Mouse (Mus musculus) kidney, embryonic 15.5 days (tissue): ENCODE results near the gene Wnt3. TPM values are rescaled to one million over a fixed set of nuclear protein-coding genes. Genes with fewer than 3 reads are reported as not detected.

Experiments
- ATAC-seq: fragments of 200-750 bp; cut with Nextera tagmentation; replicated peaks from 2 replicates; pipeline ENCODE4 v1.8.0; 2017; ENCODE audit warnings: moderate TSS enrichment; ENCODE audit not compliant: low FRiP score
- H3K27ac ChIP-seq: fragments of 300-500 bp; sonication (generic); 2 replicates; pipeline ENCODE4 v1.5.1; 2015; ENCODE audit warnings: mild to moderate bottlenecking, inconsistent platforms
- H3K27me3 ChIP-seq: fragments of 300-500 bp; sonication (generic); 2 replicates; pipeline ENCODE4 v1.6.1; 2015; ENCODE audit warnings: inconsistent platforms
- H3K36me3 ChIP-seq: fragments of 300-500 bp; sonication (generic); 2 replicates; pipeline ENCODE4 v1.6.1; 2015; ENCODE audit warnings: inconsistent platforms
- H3K4me1 ChIP-seq: fragments of 300-500 bp; sonication (generic); 2 replicates; pipeline ENCODE4 v1.6.1; 2015; ENCODE audit warnings: inconsistent platforms
- H3K4me2 ChIP-seq: fragments of 300-500 bp; sonication (generic); 2 replicates; pipeline ENCODE4 v1.6.1; 2015; ENCODE audit warnings: moderate library complexity, mild to moderate bottlenecking, inconsistent platforms
- H3K4me3 ChIP-seq: fragments of 300-500 bp; sonication (generic); replicated peaks from 2 replicates; pipeline ENCODE4 v1.5.1; 2015; ENCODE audit warnings: mild to moderate bottlenecking, inconsistent platforms
- H3K9ac ChIP-seq: fragments of 300-500 bp; sonication (generic); 2 replicates; pipeline ENCODE4 v1.6.1; 2015; ENCODE audit warnings: mild to moderate bottlenecking, inconsistent platforms
- H3K9me3 ChIP-seq: fragments of 300-500 bp; sonication (generic); replicated peaks from 2 replicates; pipeline ENCODE4 v1.6.1; 2016; ENCODE audit warnings: inconsistent platforms
- WGBS: fragments of 180-500 bp; shearing (Covaris S2); methylation state at CpG from one replicate; pipeline ENCODE4 v1.1.7; 2015; ENCODE audit warnings: mixed read lengths; 5-methylcytosine and 5-hydroxymethylcytosine counted together
- polyA plus RNA-seq: library from polyadenylated mRNA; unstranded; fragments of >200 nt; fragmentation: Nextera tagmentation; extraction: Ambion mirVana; gene quantifications from 2 replicates; pipeline ENCODE4 v1.2.1, GENCODE M21; 2015

The Wnt3 gene
- polyA plus RNA-seq, 1 experiment from 2014 or later: 0.19 TPM

DNA sequence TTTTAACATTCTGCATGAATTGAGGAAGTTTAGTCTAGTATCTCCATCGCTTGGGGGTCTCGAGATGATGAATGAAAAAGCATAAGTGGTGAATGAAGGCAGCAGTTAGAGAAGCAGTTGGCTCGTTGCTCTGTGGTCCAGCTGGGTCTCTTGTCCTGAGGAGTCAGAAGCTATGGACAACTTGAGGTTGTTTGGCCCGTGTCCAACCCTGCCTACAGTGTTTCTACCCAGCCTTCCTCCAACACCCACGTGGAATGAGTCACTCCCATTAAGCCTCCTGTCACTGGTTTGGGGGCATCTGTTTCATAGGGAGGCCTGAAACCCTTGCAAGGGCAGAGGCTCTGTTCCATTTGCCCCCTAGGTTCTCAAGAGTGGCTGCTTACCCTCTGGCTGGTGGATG lies 16.0 kb downstream of the Wnt3 start:
- Histone ChIP-seq H3K4me1 (no peaks in the 10 kb centered on the region), H3K27ac (no peak overlapping the region), H3K9me3 (no peaks in the 10 kb centered on the region), H3K9ac (no peak overlapping the region), H3K4me3 (no peak overlapping the region), H3K36me3 (no peaks in the 10 kb centered on the region), H3K4me2 (no peak overlapping the region), H3K27me3 (peaks cover 51% of the 10 kb centered on the region)
- WGBS: 65% methylated on average over 5 of the region's 5 CpGs
- ATAC-seq: no peak

DNA sequence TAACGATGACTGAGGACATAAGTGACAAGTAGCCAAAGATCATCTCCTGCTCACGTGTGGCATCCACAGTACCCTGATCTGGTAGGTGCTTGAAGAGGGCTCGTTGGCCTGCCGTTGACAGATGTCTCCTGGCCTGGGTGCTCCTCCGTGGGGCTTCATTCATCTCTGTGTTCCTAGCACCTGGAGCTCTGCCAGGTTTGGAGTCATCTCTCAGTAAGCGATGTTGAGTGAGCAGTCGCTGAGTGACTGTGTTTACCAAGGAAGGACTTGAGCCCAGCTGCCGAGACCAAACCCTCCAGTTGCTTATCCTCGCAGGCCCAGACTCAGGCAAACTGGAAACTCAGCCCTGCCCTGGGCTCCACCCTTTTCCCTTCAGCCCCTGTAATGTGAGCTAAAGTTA lies 27.2 kb downstream of the Wnt3 start:
- Histone ChIP-seq H3K4me1 (no peaks in the 10 kb centered on the region), H3K27me3 (peaks cover 43% of the 10 kb centered on the region), H3K27ac (no peak overlapping the region), H3K4me2 (no peak overlapping the region), H3K4me3 (no peak overlapping the region), H3K36me3 (no peaks in the 10 kb centered on the region), H3K9me3 (no peaks in the 10 kb centered on the region), H3K9ac (no peak overlapping the region)
- ATAC-seq: no peak
- WGBS: 78% methylated on average over 9 of the region's 9 CpGs

DNA sequence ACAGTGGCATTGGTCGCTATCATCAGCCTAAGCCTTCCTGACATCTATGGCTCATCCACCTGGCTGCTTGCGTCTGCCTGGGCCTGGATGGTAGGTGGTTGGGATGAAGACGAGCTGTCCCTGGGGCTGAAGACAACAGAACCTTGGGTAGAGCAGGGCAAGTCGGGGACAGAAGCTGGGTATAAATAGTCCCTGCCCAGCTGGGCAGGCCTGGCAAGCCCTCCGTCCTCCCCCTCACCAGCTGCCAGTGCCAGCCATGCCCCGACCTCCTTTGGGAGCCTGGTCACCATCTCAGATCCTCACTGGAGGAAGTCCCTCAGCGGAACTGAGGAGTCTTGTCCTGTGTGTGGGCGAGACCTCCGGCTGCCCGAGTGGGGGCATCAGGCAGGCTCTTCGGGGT lies 30.2 kb downstream of the Wnt3 start:
- ATAC-seq: no peak
- 88% methylated on average over 11 of the region's 11 CpGs for WGBS
- Histone ChIP-seq H3K4me2 (no peak overlapping the region), H3K9me3 (no peaks in the 10 kb centered on the region), H3K36me3 (no peaks in the 10 kb centered on the region), H3K27me3 (peaks cover 48% of the 10 kb centered on the region), H3K9ac (no peak overlapping the region), H3K27ac (no peak overlapping the region), H3K4me1 (peaks cover 6% of the 10 kb centered on the region), H3K4me3 (no peak overlapping the region)

DNA sequence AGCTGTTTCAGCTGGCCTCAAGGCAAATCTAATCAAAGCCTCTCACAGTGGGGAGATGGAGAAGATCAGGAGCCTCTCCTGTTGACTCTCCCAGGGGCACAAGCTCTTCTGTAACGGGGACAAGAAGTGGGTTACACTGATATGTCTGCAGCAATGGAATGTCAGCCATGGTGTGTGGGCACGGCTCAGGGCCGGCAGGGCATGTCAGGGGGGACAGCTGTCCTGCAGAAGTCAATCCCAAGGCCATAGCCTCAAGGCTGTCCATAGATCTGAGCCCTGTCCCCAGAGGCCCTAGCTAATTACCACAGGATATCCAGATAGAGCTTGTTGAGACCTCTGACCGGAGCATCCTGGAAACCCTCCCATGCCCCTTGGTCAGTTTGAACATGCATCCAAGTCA lies 30.9 kb downstream of the Wnt3 start:
- Histone ChIP-seq H3K9me3 (no peaks in the 10 kb centered on the region), H3K9ac (no peak overlapping the region), H3K4me2 (no peak overlapping the region), H3K4me3 (no peak overlapping the region), H3K36me3 (no peaks in the 10 kb centered on the region), H3K27ac (no peak overlapping the region), H3K27me3 (peaks cover 48% of the 10 kb centered on the region), H3K4me1 (peaks cover 13% of the 10 kb centered on the region)
- WGBS: 73% methylated on average over 4 of the region's 4 CpGs
- ATAC-seq: no peak

DNA sequence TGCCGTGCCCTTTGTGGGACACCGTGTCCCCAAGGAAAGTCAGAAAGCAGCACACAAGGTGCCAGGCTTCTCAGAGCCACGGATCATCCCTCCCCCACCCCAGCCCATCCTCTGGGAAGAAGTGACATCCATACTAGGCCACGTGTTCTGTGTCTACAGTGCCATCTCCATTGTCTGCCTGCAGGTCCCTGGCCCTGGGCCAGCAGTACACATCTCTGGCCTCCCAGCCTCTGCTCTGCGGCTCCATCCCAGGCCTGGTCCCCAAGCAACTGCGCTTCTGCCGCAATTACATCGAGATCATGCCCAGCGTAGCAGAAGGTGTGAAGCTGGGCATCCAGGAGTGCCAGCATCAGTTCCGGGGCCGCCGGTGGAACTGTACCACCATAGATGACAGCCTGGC lies 34.0 kb downstream of the Wnt3 start:
- Histone ChIP-seq H3K36me3 (no peaks in the 10 kb centered on the region), H3K4me1 (peaks cover 29% of the 10 kb centered on the region), H3K4me3 (no peak overlapping the region), H3K4me2 (no peak overlapping the region), H3K27me3 (peaks cover 67% of the 10 kb centered on the region), H3K9ac (no peak overlapping the region), H3K27ac (no peak overlapping the region), H3K9me3 (no peaks in the 10 kb centered on the region)
- no peak for ATAC-seq
- WGBS: 48% methylated on average over 12 of the region's 12 CpGs

DNA sequence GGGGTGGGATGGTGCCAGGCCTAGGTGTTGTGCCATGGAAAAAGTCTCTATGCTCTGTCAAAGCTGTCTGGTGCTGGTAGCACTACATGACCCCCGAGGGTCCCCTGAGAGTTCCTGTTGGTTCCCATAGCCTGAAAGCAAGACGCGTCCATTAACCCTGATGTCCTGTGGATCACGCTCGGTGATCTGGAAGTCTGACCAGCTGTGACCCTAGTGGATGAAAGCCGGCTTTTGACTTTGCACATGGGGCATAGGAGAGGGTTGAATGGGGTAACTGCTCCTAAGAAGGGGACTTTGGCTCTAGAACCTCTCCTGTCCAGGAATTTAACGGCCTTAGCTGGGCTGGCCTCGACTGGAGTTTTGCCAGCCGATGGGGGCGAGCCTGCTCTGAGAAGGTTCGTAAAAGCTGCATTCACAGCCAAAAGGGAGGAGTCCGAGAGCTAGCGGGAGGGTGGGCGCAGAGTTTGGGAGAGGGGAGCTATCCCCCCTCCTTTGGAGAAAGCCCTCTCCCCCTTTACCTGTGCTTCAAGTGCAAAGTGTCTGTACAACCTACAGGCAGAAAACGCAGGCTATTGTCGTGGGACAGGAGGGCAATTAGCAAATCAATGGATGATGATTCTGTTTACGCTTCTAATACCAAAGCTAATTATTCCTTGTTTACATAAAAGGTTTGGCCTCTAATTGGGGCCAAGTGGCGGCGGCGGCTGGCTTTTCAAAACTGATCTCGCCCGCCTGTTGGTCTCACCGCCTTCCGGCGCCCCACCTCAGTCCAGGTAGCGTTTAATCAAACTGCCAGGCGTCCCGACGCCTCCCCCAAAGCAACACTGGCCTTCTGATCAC lies 35.0 kb downstream of the Wnt3 start:
- no peak overlapping the region for H3K27ac ChIP-seq
- peaks cover 29% of the 10 kb centered on the region for H3K4me1 ChIP-seq
- ATAC-seq: no peak
- H3K9me3 ChIP-seq: no peaks in the 10 kb centered on the region
- no peak overlapping the region for H3K9ac ChIP-seq
- H3K4me3 ChIP-seq: peak overlapping the region; percentile 55
- 4% methylated on average over 29 of the region's 29 CpGs for WGBS
- H3K27me3 ChIP-seq: peaks cover 77% of the 10 kb centered on the region
- H3K4me2 ChIP-seq: peak overlapping the region; percentile 99
- no peaks in the 10 kb centered on the region for H3K36me3 ChIP-seq

DNA sequence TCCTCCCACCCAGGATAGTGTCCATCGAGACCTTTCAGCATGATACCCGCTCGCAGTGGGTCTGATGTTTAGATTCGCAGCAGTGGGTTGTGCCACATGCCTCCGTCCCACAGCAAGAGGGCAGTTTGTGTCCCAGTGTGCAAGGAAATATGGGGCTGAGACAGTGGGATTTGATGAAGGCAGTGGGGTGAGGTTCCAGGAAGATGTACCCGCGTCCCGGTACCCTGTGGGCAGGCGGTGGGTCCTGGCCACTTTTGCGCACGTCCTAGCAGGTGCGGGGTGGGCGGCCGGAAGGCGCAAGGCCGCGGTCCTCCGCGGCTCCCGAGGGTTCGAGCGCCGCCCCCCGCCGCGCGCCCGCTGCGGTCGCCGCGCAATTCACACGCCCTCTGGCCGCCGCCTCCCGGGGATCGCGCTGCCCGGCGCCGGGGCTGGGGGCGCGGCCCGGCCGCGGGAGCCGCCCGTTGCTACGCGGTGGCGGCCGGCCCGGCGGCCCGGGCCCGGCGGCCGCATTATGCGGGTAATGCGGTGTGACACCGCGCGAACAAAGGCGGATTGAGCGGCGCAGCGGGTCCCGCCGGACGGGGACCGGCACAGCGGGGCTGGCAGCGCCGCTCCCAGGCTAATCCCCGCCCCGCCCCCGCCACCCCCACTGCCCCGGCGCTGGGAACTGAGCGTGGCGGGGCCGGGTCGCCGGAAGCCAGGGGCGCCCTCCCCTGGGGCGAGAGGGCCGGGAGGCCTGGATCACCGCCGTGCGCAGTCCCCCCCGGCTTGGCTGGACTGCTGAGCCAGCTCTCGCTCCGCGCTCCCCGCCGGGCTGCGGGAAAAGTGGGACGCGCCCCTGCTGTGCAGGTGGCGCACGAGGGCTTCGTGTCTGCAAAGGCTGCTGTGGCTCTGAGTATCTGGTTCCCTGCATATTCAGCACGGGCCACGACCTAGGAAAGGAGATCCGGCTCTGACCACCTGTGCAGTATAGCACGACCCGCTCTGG lies 36.0 kb downstream of the Wnt3 start:
- WGBS: under 1% methylated on average over 105 of the region's 107 CpGs
- Histone ChIP-seq H3K27ac (no peak overlapping the region), H3K9me3 (no peaks in the 10 kb centered on the region), H3K4me2 (peak overlapping the region; percentile 99), H3K4me1 (peaks cover 29% of the 10 kb centered on the region), H3K4me3 (peak overlapping the region; percentile 55), H3K36me3 (no peaks in the 10 kb centered on the region), H3K9ac (peak overlapping the region; percentile 38), H3K27me3 (peaks cover 85% of the 10 kb centered on the region)
- peak; percentile 73 for ATAC-seq

GRCm38 (mm10) chr11:103810631-103811030 lies 36.7 kb downstream of the Wnt3 start:
- ATAC-seq: no peak
- Histone ChIP-seq H3K27me3 (peaks cover 92% of the 10 kb centered on the region), H3K27ac (no peak overlapping the region), H3K4me1 (peaks cover 29% of the 10 kb centered on the region), H3K4me3 (peak overlapping the region; percentile 55), H3K36me3 (no peaks in the 10 kb centered on the region), H3K9me3 (no peaks in the 10 kb centered on the region), H3K9ac (no peak overlapping the region), H3K4me2 (peak overlapping the region; percentile 99)
- WGBS: 13% methylated on average over 12 of the region's 12 CpGs

DNA sequence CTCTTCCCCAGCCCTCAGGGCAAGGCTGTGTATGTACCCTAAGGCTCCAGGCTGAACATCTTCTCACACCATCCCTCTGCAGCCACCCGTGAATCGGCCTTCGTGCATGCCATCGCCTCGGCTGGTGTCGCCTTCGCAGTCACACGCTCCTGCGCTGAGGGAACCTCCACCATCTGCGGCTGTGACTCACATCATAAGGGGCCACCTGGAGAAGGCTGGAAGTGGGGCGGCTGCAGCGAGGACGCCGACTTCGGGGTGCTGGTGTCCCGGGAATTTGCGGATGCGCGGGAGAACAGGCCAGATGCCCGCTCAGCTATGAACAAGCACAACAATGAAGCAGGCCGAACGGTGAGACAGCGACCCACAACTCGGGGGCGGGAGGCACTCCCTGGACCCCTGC lies 37.3 kb downstream of the Wnt3 start:
- H3K9ac ChIP-seq: no peak overlapping the region
- H3K27ac ChIP-seq: no peak overlapping the region
- H3K9me3 ChIP-seq: no peaks in the 10 kb centered on the region
- H3K4me3 ChIP-seq: no peak overlapping the region
- ATAC-seq: no peak
- no peaks in the 10 kb centered on the region for H3K36me3 ChIP-seq
- peaks cover 96% of the 10 kb centered on the region for H3K27me3 ChIP-seq
- WGBS: 39% methylated on average over 25 of the region's 25 CpGs
- peaks cover 33% of the 10 kb centered on the region for H3K4me1 ChIP-seq
- H3K4me2 ChIP-seq: no peak overlapping the region

DNA sequence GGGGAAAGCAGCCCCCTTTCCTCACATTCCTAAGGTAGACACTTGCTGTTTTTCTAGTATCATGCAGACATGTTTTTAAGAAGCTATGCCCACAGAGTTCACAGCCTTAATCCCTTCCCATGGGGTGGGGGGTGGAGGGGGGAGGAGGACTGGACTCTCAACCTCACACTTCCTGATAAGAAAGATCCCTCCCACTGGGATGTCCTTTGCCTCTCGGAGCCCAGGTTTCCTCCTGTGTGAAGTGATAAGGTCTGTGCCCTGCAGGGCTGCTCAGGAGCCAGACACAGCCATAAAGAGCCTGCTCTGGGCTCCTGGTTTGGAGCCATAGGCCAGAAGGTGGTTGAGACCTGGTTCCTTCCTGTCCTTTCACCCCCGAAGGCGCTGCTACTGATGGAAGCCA lies 40.9 kb downstream of the Wnt3 start:
- Histone ChIP-seq H3K9me3 (no peaks in the 10 kb centered on the region), H3K4me3 (no peak overlapping the region), H3K4me2 (no peak overlapping the region), H3K36me3 (no peaks in the 10 kb centered on the region), H3K27me3 (peaks cover 60% of the 10 kb centered on the region), H3K27ac (no peak overlapping the region), H3K9ac (no peak overlapping the region), H3K4me1 (peaks cover 20% of the 10 kb centered on the region)
- WGBS: 24% methylated on average over 3 of the region's 3 CpGs
- no peak for ATAC-seq

DNA sequence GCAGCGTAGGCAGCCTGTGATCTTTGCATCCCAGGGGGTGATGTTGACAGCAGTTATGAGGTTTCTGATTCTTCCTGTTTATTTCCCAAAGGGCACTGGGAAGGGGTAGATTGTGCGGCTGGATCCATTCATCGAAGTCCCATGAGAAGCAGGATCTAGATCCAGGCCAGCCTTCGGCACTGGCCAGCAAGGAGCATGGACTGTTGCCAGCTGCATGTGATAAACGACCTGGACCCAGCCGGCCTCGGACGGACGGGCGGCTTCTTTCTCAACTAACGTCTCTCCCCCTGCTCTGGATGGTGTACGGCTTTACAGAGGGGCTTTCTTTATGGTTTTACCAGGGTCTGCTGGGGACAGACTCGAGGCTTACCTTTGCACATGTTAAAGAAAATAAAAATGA lies 42.0 kb downstream of the Wnt3 start:
- 24% methylated on average over 13 of the region's 13 CpGs for WGBS
- ATAC-seq: no peak

DNA sequence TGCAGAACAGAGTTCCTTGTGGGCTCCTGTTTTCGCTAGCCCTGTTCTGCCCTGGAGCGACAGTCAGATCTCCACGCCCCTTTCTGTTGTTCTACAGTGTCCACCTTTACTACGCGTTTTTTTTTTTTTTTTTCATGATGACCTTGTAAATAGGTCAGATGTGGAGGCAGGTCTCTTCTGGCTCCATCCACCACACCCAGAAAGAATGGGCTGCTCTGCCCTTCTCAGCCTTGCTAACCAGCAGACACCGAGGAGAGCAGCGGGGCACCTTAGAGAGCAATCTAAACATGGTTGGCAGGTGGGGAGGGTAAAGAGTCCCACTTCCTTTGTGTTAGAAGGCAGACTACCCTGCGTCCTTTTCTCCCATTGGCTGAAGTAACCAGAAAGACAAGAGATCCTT lies 42.8 kb downstream of the Wnt3 start:
- H3K4me1 ChIP-seq: 0 out of 2 replicates have a peak, but pooled peaks cover 4% of the 10 kb centered on the region
- H3K27me3 ChIP-seq: peaks cover 41% of the 10 kb centered on the region
- H3K36me3 ChIP-seq: no peaks in the 10 kb centered on the region; the same call in 1 of the 2 replicates
- WGBS: 88% methylated on average over 8 of the region's 8 CpGs
- ATAC-seq: no peak
- no peak overlapping the region for H3K9ac ChIP-seq
- H3K4me2 ChIP-seq: no peak overlapping the region
- no peak overlapping the region for H3K4me3 ChIP-seq
- H3K9me3 ChIP-seq: no peaks in the 10 kb centered on the region
- H3K27ac ChIP-seq: no peak overlapping the region

More for the DNA sequence above, 42.0 kb downstream of the Wnt3 start:
- no peak overlapping the region for H3K4me3 ChIP-seq
- no peak overlapping the region for H3K9ac ChIP-seq
- no peak overlapping the region for H3K27ac ChIP-seq
- no peak overlapping the region for H3K4me2 ChIP-seq
- H3K27me3 ChIP-seq: peaks cover 48% of the 10 kb centered on the region
- no peaks in the 10 kb centered on the region for H3K36me3 ChIP-seq
- H3K4me1 ChIP-seq: peaks cover 9% of the 10 kb centered on the region
- H3K9me3 ChIP-seq: no peaks in the 10 kb centered on the region
